Mouse (Mus musculus) splenic B cell, adult 2 months (primary cell): ENCODE measurements around the gene Zbtb21.

Source experiments
- DNase-seq: peaks from one replicate; pipeline ENCODE4 v3.0.0-alpha.2; 2011; ENCODE audit warnings: low read depth, low spot score
- H3K27me3 ChIP-seq: 2 replicates; pipeline ENCODE4 v1.6.1; 2012; ENCODE audit warnings: mild to moderate bottlenecking, low read length, moderate library complexity, mixed read lengths; ENCODE audit not compliant: control insufficient read depth, poor library complexity, insufficient read depth, severe bottlenecking
- H3K36me3 ChIP-seq: 2 replicates; pipeline ENCODE4 v1.6.1; 2012; ENCODE audit warnings: mild to moderate bottlenecking, low read length, moderate library complexity, mixed read lengths; ENCODE audit not compliant: control insufficient read depth, poor library complexity, insufficient read depth, severe bottlenecking

Gene Zbtb21

DNA sequence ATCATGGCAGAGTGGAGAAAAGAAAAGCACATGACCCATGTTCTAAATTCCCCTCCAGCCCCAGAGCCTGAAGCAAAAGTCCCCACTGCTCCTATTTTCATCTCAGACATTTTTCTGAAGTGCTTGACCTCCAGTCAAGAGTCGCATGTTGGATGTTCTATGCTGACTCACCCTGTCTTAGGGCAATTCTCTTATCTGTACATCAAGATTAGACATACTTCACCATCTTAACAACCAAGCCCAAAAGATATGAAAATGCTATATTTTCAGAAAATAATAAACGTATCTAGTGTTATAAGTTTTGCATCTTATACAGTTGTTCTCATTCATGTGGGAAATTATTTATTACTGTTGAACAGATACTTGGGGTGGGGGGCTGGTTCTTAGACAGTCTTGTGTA, 36.7 kb downstream of the Zbtb21 start:
- H3K27me3 ChIP-seq, result no peaks in the 10 kb centered on the region
- DNase-seq, result no peak
- H3K36me3 ChIP-seq, result no peaks in the 10 kb centered on the region

DNA sequence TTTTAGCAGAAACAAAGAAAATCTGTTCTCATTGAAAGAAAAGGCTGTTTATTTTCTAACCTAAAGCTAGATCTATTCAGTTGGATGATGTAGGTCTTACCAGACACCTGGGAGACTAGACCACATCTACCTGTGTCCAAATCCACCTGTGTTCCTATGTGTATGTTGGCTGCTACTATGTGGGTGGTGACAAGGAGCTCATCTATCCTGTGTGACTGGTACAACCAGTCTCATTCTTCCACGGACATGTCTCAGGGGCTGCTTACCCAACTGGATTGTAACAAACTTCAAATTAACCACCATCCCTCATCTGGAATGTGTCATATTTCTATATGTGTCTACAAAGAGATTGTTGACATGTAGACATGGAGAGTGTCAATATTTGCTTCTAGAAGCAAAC, 38.7 kb downstream of the Zbtb21 start:
- DNase-seq, result no peak
- H3K36me3 ChIP-seq, result no peaks in the 10 kb centered on the region
- no peaks in the 10 kb centered on the region for H3K27me3 ChIP-seq

DNA sequence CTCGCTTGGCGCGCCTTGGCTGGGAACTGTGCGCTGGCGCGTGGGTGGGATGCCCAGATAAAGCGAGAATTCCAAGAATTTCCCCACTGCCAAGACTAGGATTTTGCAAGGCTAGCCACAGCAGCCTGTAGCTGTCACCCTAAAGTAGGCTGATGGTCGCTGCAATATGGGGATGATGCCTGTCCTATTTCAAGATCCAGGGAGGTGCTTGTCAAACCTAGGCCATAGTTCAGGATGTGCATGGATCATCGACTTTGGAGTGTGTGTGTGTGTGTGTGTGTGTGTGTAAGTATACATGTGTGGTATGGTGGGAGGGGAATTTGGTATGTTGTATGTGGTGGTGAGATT, 39.7 kb downstream of the Zbtb21 start:
- H3K36me3 ChIP-seq, result no peaks in the 10 kb centered on the region
- no peak for DNase-seq
- H3K27me3 ChIP-seq, result no peaks in the 10 kb centered on the region

DNA sequence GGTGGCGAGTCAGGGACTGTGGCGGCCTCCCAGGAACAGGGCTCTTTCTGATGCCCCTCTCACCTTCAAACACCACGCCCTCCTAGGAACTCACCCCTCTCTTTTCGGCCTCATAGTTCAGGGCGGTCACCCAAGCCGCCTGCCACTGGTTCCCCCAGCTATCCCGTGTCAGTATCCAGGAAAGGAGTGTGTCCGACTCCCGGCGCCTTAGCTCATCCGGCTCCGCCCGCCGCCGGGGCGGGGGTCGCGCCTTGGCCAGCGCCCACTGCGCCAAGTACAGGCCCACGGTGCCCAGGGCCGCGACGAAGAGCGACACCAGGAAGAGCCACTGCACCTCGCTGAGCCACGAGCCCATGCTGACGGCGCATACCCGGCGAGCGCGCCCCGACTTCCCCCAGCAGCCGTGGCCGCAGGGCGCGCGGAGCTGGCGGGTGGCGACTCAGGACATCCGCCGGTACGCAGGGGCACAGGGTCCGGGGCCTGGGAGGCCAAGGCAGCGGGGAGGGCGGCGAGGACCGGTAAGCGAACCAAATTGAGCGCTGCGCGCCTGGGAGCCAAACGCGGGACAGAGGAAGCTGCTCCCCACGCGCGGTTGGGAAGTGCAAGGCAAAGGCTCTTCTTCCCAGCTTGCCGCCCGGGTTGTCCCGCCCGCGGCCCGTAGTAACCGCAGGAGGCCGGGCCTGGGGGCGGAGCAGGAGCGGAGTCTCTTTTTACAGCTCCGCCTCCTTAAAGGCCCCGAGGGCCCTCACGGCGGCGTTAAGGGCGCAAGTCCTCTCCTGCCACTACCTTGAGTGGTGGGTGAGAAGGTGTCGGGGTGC, 40.3 kb downstream of the Zbtb21 start:
- no peaks in the 10 kb centered on the region for H3K36me3 ChIP-seq
- DNase-seq, result peak; percentile 73
- H3K27me3 ChIP-seq, result no peaks in the 10 kb centered on the region

- no peak for DNase-seq
- Histone ChIP-seq H3K27me3 (no peaks in the 10 kb centered on the region), H3K36me3 (no peaks in the 10 kb centered on the region)
Observed at GRCm38 (mm10) chr16:97920621-97921020, 41.8 kb downstream of the Zbtb21 start.

GRCm38 (mm10) chr16:97919793-97920192, 42.6 kb downstream of the Zbtb21 start:
- H3K27me3 ChIP-seq, result no peaks in the 10 kb centered on the region
- no peak for DNase-seq
- no peaks in the 10 kb centered on the region for H3K36me3 ChIP-seq

GRCm38 (mm10) chr16:97912873-97913272, 49.5 kb downstream of the Zbtb21 start:
- no peak for DNase-seq

DNA sequence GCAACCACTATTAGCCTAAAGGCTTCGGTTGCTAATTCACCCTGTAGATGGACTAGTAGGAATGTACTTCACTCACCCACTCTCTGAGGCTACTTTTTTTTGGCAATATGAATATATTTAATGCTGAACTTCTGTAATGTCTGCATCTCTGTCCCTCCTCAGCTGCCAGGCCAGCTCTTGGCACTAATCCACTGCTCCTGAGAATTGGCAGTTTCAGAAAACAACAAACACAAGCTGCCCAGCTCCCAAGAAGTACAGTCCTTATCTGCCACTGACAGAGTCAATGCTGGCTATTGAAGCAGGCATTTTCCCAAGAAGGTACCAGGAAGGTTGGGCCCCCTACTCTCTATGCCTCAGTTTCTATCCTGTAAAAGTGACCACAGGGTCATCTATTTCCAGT, 53.1 kb downstream of the Zbtb21 start:
- Histone ChIP-seq H3K36me3 (no peaks in the 10 kb centered on the region), H3K27me3 (no peaks in the 10 kb centered on the region)
- no peak for DNase-seq

More at GRCm38 (mm10) chr16:97912873-97913272, 49.5 kb downstream of the Zbtb21 start:
- Histone ChIP-seq H3K36me3 (no peaks in the 10 kb centered on the region), H3K27me3 (no peaks in the 10 kb centered on the region)

DNA sequence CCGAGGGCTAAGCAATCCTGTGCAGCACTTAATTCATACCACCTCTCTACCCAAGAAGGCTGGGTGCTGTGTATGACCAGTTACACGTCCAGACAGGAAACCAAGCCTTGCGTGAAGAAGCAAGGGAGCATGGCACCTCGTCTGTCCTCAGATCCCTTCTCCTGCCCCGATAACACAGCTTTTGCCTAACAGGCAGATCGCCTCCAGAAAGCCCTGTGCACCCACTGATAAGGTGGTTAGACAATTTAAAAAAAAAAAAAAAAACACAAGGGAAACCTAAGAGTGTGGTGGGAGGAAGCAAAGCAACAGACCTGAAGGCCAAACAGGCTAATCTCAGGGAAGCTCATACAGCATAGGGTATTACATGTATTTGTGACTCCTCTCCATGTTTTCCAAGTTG, 54.9 kb downstream of the Zbtb21 start:
- DNase-seq, result no peak
- Histone ChIP-seq H3K27me3 (no peaks in the 10 kb centered on the region), H3K36me3 (no peaks in the 10 kb centered on the region)

DNA sequence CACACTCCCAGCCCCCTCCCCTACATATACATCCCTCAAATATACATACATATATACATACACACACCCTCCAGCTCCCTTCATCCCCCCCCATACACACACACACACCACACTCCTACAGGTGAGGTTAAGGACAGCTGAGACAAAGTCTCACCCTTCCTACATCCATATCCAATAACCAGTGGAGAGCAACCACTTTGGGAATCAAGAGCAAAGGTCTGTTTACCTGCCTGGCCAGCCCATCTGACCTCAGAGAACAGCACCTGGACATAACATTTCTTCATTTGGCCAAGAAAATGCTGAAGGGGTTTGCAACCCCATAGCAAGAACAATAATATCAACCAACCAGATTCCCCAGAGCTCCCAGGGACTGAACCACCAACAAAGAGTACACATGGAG, 56.1 kb downstream of the Zbtb21 start:
- no peak for DNase-seq
- H3K36me3 ChIP-seq, result no peaks in the 10 kb centered on the region
- H3K27me3 ChIP-seq, result no peaks in the 10 kb centered on the region

- no peaks in the 10 kb centered on the region for H3K27me3 ChIP-seq
- no peaks in the 10 kb centered on the region for H3K36me3 ChIP-seq
- DNase-seq, result no peak
Observed at GRCm38 (mm10) chr16:97905449-97905991, 56.9 kb downstream of the Zbtb21 start.

DNA sequence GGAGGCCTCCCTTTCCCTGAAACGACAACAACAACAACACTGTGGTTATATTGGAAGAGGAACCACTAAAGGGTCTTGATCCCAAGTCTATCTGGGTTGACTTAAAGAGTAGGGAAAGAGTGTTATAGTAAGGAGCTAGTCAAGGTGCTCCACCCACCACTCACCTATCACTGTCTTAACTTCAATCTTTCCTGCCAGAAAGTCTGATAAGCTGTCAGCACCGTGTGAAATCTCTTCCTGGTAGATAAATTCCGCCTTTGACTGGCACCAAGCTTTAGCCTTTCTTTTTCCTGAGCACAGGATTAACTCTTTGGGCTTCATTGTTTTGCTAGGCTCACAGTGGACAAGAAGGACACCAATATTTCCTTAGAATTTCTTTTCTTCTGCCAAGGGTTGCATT, 58.4 kb downstream of the Zbtb21 start:
- no peak for DNase-seq
- Histone ChIP-seq H3K36me3 (no peaks in the 10 kb centered on the region), H3K27me3 (no peaks in the 10 kb centered on the region)

GRCm38 (mm10) chr16:97897346-97898024, 64.9 kb downstream of the Zbtb21 start:
- no peak for DNase-seq
- Histone ChIP-seq H3K36me3 (no peaks in the 10 kb centered on the region), H3K27me3 (no peaks in the 10 kb centered on the region)
